9 mouse cellular contexts compared by ENCODE assay signal in the genomic region with DNA sequence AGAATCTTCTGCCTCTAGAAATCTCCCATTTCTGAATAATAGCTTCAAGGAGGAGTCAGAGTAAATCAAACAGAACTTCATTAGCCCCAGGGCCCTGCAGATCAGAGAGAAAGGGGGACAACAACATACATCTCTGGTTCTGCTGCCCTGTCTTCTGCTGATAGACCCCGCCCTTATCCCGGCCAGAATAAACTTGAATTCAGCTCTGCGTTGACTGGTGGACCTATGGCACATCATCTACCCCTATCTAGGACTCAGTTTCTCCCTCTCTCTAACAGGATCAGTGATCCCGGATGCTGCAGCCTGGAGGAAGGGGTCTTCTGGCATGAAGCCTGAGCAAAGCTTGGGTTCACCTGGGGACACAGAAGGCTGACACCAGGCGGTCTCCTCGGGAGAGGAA. TPM values are rescaled to one million over a fixed set of nuclear protein-coding genes. Genes with fewer than 3 reads are reported as not detected.
DNase-seq lines count a peak whose midpoint lies in the region; ATAC-seq lines count a peak whose summit lies in the region.
"Had no signal": no experiment of that assay in that cellular context is flagged by ENCODE, and none has a peak within 500 bp of the region (broad histone marks: within the 10 kb centered on the region; RNA-seq: fewer than 3 reads in every experiment).

No protein-coding gene starts in this region.

- no peak for DNase-seq in kidney, adult 8-10 months
- no peak for DNase-seq in embryonic facial prominence, embryonic 14.5 days (ENCODE audit: low spot score)
- no peak for DNase-seq in urinary bladder, postnatal 10 days (ENCODE audit: low spot score)
- no peak for DNase-seq in spleen, postnatal 14 days (ENCODE audit: low spot score in 2 of 2)

- peak overlapping the region; percentile 60; the same call in 1 of the 2 replicates for H3K9ac ChIP-seq in kidney, embryonic 16.5 days (replicated peaks; ENCODE audit: low read length)
- H3K9ac ChIP-seq in embryonic facial prominence, embryonic 14.5 days (ENCODE audit: low read depth, low read length), result peak overlapping the region; percentile 60; the same call in 1 of the 2 replicates
- 0 out of 2 replicates have a peak overlapping the region, but pooled peaks have one; percentile 45 for H3K9ac ChIP-seq in intestine, embryonic 15.5 days
- peak overlapping the region; percentile 67 for H3K9ac ChIP-seq in midbrain, embryonic 16.5 days (ENCODE audit: low read depth, low read length)

- peaks cover 10% of the 10 kb centered on the region for H3K27me3 ChIP-seq in kidney, embryonic 16.5 days (ENCODE audit: insufficient read depth, low read length)
- peaks cover 6% of the 10 kb centered on the region; the same call in 1 of the 2 replicates for H3K27me3 ChIP-seq in embryonic facial prominence, embryonic 14.5 days (replicated peaks; ENCODE audit: control insufficient read depth, insufficient read depth, low read length)
- H3K27me3 ChIP-seq in intestine, embryonic 15.5 days (replicated peaks), result peaks cover 14% of the 10 kb centered on the region; the same call in 1 of the 2 replicates
- H3K27me3 ChIP-seq in midbrain, embryonic 16.5 days (ENCODE audit: control insufficient read depth, insufficient read depth, low read depth, low read length), result peaks cover 3% of the 10 kb centered on the region
- H3K27me3 ChIP-seq: Patski had no signal

- H3K4me3 ChIP-seq in kidney, embryonic 16.5 days (ENCODE audit: low read length), result peak overlapping the region; percentile 55
- peak overlapping the region; percentile 48 for H3K4me3 ChIP-seq in embryonic facial prominence, embryonic 14.5 days (ENCODE audit: low read depth, low read length)
- H3K4me3 ChIP-seq in intestine, embryonic 15.5 days (replicated peaks), result peak overlapping the region; percentile 49
- peak overlapping the region; percentile 42 for H3K4me3 ChIP-seq in midbrain, embryonic 16.5 days (ENCODE audit: low read depth, low read length)

- WGBS in kidney, embryonic 16.5 days, result 20% methylated on average over 6 of the region's 6 CpGs
- WGBS in embryonic facial prominence, embryonic 14.5 days, result 27% methylated on average over 6 of the region's 6 CpGs
- WGBS in intestine, embryonic 15.5 days, result 24% methylated on average over 6 of the region's 6 CpGs
- WGBS in midbrain, embryonic 16.5 days, result 30% methylated on average over 6 of the region's 6 CpGs

- no peaks in the 10 kb centered on the region for H3K9me3 ChIP-seq in kidney, embryonic 16.5 days (ENCODE audit: low read length)
- no peaks in the 10 kb centered on the region for H3K9me3 ChIP-seq in embryonic facial prominence, embryonic 14.5 days (ENCODE audit: control insufficient read depth, low read length)
- no peaks in the 10 kb centered on the region for H3K9me3 ChIP-seq in intestine, embryonic 15.5 days
- no peaks in the 10 kb centered on the region for H3K9me3 ChIP-seq in midbrain, embryonic 16.5 days (replicated peaks; ENCODE audit: control insufficient read depth, low read length, poor library complexity, severe bottlenecking)

- no peaks in the 10 kb centered on the region for H3K36me3 ChIP-seq in kidney, embryonic 16.5 days (ENCODE audit: insufficient read depth, low read length)
- H3K36me3 ChIP-seq in embryonic facial prominence, embryonic 14.5 days (ENCODE audit: control insufficient read depth, insufficient read depth, low read length), result no peaks in the 10 kb centered on the region
- H3K36me3 ChIP-seq in intestine, embryonic 15.5 days, result no peaks in the 10 kb centered on the region
- no peaks in the 10 kb centered on the region for H3K36me3 ChIP-seq in midbrain, embryonic 16.5 days (ENCODE audit: control insufficient read depth, insufficient read depth, low read length)

- peaks cover 13% of the 10 kb centered on the region for H3K4me1 ChIP-seq in kidney, embryonic 16.5 days (ENCODE audit: insufficient read depth, low read length)
- peaks cover 14% of the 10 kb centered on the region for H3K4me1 ChIP-seq in embryonic facial prominence, embryonic 14.5 days (ENCODE audit: control insufficient read depth, insufficient read depth, low read length)
- peaks cover 22% of the 10 kb centered on the region for H3K4me1 ChIP-seq in intestine, embryonic 15.5 days (replicated peaks)
- peaks cover 6% of the 10 kb centered on the region for H3K4me1 ChIP-seq in midbrain, embryonic 16.5 days (ENCODE audit: control insufficient read depth, insufficient read depth, low read length)

- peak overlapping the region; percentile 82 for H3K4me2 ChIP-seq in kidney, embryonic 16.5 days (replicated peaks; ENCODE audit: low read depth, low read length)
- peak overlapping the region; percentile 95 for H3K4me2 ChIP-seq in embryonic facial prominence, embryonic 14.5 days (ENCODE audit: low read depth, low read length)
- H3K4me2 ChIP-seq in intestine, embryonic 15.5 days (replicated peaks), result peak overlapping the region; percentile 96
- H3K4me2 ChIP-seq in midbrain, embryonic 16.5 days (ENCODE audit: low read length), result peak overlapping the region; percentile 97

- H3K27ac ChIP-seq in kidney, embryonic 16.5 days (ENCODE audit: low read length), result no peak overlapping the region
- H3K27ac ChIP-seq in embryonic facial prominence, embryonic 14.5 days (replicated peaks; ENCODE audit: low read depth, low read length), result no peak overlapping the region
- no peak overlapping the region for H3K27ac ChIP-seq in intestine, embryonic 15.5 days
- no peak overlapping the region for H3K27ac ChIP-seq in midbrain, embryonic 16.5 days (ENCODE audit: low read length)

- peak; percentile 16 for ATAC-seq in kidney, embryonic 16.5 days (ENCODE audit: low FRiP score, low TSS enrichment)
- peak; percentile 6; the same call in 1 of the 2 replicates for ATAC-seq in embryonic facial prominence, embryonic 14.5 days (ENCODE audit: low read depth)
- peak; percentile 28 for ATAC-seq in intestine, embryonic 15.5 days
- ATAC-seq in midbrain, embryonic 16.5 days, result 0 out of 2 replicates have a peak, but pooled peaks have one; percentile 6
- ATAC-seq in erythroid progenitor cell, adult 5-6 weeks (replicated peaks; ENCODE audit: low FRiP score, poor library complexity, severe bottlenecking), result no peak
- ATAC-seq: Patski had no signal

RNA-seq across cellular contexts. Expression of a gene that starts 17.8 kb away (rescaled TPM):
- polyA plus RNA-seq in kidney, embryonic 16.5 days (2015; fragmentation: Nextera tagmentation; extraction: Ambion mirVana), result 0.85 and 1.7 TPM in 2 replicates
- polyA plus RNA-seq in embryonic facial prominence, embryonic 14.5 days (2014; fragmentation: Nextera tagmentation; extraction: Ambion mirVana), result 3.2 and 3.9 TPM in 2 replicates
- 2.2 and 2.3 TPM in 2 replicates for polyA plus RNA-seq in intestine, embryonic 15.5 days (2015; fragmentation: Nextera tagmentation; extraction: Ambion mirVana)
- polyA plus RNA-seq in midbrain, embryonic 16.5 days (2015; fragmentation: Nextera tagmentation; extraction: Ambion mirVana), result 5.3 and 5.8 TPM in 2 replicates
- 3.6 TPM in 1 of 2 replicates, not detected in the other for total RNA-seq in erythroid progenitor cell, adult 5-6 weeks (2015; ENCODE audit: low replicate concordance)
- not detected in 2 replicates for total RNA-seq in erythroid progenitor cell, adult 5-6 weeks (2017; ENCODE audit: low replicate concordance)
